Mouse (Mus musculus): ENCODE data around the gene Ints6. TPM values are rescaled to one million over a fixed set of nuclear protein-coding genes. Genes with fewer than 3 reads are reported as not detected.
A peak's percentile ranks its signal among the peaks of the same experiment; 100 is the strongest.
"Not testable (repeated sequence)": the region's sequence is repeated elsewhere in the genome, so short reads cannot be mapped to it uniquely, and the experiment has no call there.

The Ints6 gene
- polyA plus RNA-seq, 1 experiment from 2014 or later: 31.8 TPM

DNA sequence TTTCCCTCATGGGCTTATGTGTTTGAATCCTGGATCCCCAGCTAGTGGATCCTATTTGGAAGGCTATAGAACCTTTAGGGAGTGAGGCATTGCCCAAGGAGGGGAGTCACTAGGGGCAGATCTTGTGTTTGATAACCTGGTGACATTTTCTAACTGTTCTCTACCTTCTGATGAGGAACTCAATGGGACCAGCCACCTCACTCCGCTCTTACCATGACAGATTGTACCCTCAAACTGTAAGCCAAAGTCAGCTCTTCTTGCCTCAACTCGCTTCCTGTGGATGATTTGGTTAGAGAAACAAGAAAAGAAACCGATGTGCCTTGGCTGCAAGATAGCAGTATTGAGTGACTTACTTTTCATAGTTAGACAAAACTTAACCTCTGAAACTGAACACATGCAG, 109.2 kb downstream of the Ints6 start:
- no peak overlapping the region for H3K4me2 ChIP-seq (ENCODE audit: low read length)
- no peak overlapping the region for H3K9ac ChIP-seq (ENCODE audit: low read length)
- 89% methylated on average over 3 of the region's 3 CpGs for WGBS
- DNase-seq (ENCODE audit: low spot score): no peak
- H3K27me3 ChIP-seq (replicated peaks; ENCODE audit: control insufficient read depth, insufficient read depth, low read length): no peaks in the 10 kb centered on the region
- no peaks in the 10 kb centered on the region for H3K36me3 ChIP-seq (ENCODE audit: control insufficient read depth, insufficient read depth, low read length)
- no peak overlapping the region for H3K27ac ChIP-seq (ENCODE audit: low read depth)
- no peaks in the 10 kb centered on the region for H3K9me3 ChIP-seq (ENCODE audit: control insufficient read depth, low read length)
- ATAC-seq (replicated peaks; ENCODE audit: low FRiP score, low TSS enrichment, low read depth): no peak
- H3K4me3 ChIP-seq (ENCODE audit: low read depth, low read length): no peak overlapping the region
- no peaks in the 10 kb centered on the region for H3K4me1 ChIP-seq (replicated peaks; ENCODE audit: control insufficient read depth, insufficient read depth, low read length)

DNA sequence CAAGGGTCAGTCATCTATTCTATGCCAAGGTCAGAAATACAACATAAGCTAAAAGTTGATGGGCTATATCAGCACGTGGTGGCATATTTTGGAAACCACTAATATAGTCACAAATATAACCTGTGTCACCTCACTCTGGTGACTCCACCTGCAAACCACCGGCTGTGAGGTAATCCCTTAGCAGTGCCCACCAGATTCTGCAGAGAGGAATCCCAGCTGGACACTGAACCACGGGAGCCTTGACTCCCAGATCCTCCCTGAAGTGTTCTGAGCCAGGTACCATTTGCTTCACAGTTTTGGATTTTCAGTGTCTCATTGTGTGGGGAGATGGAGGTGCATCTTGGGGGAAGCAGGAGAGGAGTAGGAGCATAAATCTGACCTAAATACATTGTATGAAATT, 110.6 kb downstream of the Ints6 start:
- Histone ChIP-seq H3K27ac (ENCODE audit: low read depth) (no peak overlapping the region), H3K4me2 (ENCODE audit: low read length) (no peak overlapping the region), H3K9me3 (ENCODE audit: control insufficient read depth, low read length) (no peaks in the 10 kb centered on the region), H3K9ac (ENCODE audit: low read length) (no peak overlapping the region), H3K36me3 (ENCODE audit: control insufficient read depth, insufficient read depth, low read length) (no peaks in the 10 kb centered on the region), H3K4me3 (ENCODE audit: low read depth, low read length) (no peak overlapping the region), H3K27me3 (replicated peaks; ENCODE audit: control insufficient read depth, insufficient read depth, low read length) (no peaks in the 10 kb centered on the region), H3K4me1 (replicated peaks; ENCODE audit: control insufficient read depth, insufficient read depth, low read length) (no peaks in the 10 kb centered on the region)
- DNase-seq (ENCODE audit: low spot score): no peak
- no peak for ATAC-seq (replicated peaks; ENCODE audit: low FRiP score, low TSS enrichment, low read depth)
- 61% methylated on average over 3 of the region's 3 CpGs for whole genome bisulfite sequencing

DNA sequence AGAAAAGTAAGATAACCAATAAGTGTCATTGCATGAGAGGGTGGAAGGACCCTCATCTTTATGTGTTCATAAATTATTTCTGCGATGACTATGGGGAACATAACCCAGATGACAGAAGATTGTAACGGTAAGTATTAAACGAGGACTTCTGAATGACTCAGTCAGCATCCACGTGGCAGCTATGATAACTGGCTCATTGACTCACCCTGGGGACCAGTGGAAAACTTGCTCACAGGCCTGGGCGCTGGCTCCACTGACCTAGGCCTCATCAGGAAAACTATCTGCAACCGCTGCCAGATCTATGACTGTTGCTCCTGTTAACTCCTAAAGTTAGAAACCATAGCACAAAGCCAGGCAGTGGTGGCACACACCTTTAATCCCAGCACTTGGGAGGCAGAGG, 112.6 kb downstream of the Ints6 start:
- Histone ChIP-seq H3K4me2 (ENCODE audit: low read length) (no peak overlapping the region), H3K9me3 (ENCODE audit: control insufficient read depth, low read length) (no peaks in the 10 kb centered on the region), H3K4me3 (ENCODE audit: low read depth, low read length) (no peak overlapping the region), H3K9ac (ENCODE audit: low read length) (no peak overlapping the region), H3K27ac (ENCODE audit: low read depth) (no peak overlapping the region), H3K4me1 (replicated peaks; ENCODE audit: control insufficient read depth, insufficient read depth, low read length) (no peaks in the 10 kb centered on the region), H3K36me3 (ENCODE audit: control insufficient read depth, insufficient read depth, low read length) (no peaks in the 10 kb centered on the region), H3K27me3 (replicated peaks; ENCODE audit: control insufficient read depth, insufficient read depth, low read length) (no peaks in the 10 kb centered on the region)
- DNase-seq (ENCODE audit: low spot score): no peak
- ATAC-seq (replicated peaks; ENCODE audit: low FRiP score, low TSS enrichment, low read depth): no peak
- WGBS: 86% methylated on average over 6 of the region's 6 CpGs

DNA sequence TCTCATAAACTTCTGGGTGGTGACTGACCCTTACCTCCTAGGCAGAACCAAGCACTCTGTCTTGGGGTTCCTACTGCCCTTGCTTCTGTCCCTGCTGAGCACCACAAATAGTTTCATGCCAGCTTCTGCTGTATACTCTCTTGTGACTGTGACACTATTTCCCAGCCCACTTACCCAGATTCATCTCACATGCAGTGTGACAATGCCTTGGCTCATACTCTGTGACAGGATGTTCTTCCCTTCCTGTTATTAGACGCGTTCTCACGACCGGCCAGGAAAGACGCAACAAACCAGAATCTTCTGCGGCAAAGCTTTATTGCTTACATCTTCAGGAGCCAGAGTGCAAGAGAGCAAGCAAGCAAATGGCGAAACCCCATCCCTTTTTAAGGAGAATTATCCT, 118.6 kb downstream of the Ints6 start:
- not testable (repeated sequence) for DNase-seq (ENCODE audit: low spot score); H3K27me3 ChIP-seq (replicated peaks; ENCODE audit: control insufficient read depth, insufficient read depth, low read length)
- 72% methylated on average over 6 of the region's 7 CpGs for WGBS

DNA sequence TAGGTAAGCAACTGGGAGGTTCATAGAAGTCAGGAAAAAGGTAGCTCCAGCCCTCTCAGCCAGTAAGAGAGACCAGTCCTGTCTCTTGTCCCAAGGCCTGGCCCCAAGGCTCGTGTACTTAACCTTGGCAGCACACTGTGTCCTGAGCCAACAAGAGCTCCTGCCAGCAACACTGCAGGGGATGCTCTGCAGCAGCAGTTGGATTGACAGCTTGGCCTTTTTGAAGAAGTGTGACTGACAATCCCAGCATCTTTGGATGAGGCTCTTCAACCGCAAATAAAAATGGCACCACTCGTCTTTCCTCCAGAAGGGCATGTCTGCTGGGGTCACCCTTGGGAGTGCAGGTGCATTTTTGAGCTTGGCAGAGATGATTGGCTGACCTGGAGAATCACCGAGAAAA, 120.6 kb downstream of the Ints6 start:
- Histone ChIP-seq H3K36me3 (ENCODE audit: control insufficient read depth, insufficient read depth, low read length) (no peaks in the 10 kb centered on the region), H3K27me3 (replicated peaks; ENCODE audit: control insufficient read depth, insufficient read depth, low read length) (no peaks in the 10 kb centered on the region), H3K9me3 (ENCODE audit: control insufficient read depth, low read length) (no peaks in the 10 kb centered on the region), H3K27ac (ENCODE audit: low read depth) (no peak overlapping the region), H3K4me2 (ENCODE audit: low read length) (no peak overlapping the region), H3K4me3 (ENCODE audit: low read depth, low read length) (no peak overlapping the region), H3K4me1 (replicated peaks; ENCODE audit: control insufficient read depth, insufficient read depth, low read length) (peaks cover 4% of the 10 kb centered on the region; the same call in 1 of the 2 replicates), H3K9ac (ENCODE audit: low read length) (no peak overlapping the region)
- DNase-seq (ENCODE audit: low spot score): no peak
- 72% methylated on average over 4 of the region's 4 CpGs for WGBS
- ATAC-seq (replicated peaks; ENCODE audit: low FRiP score, low TSS enrichment, low read depth): no peak

More for the DNA sequence above, 118.6 kb downstream of the Ints6 start:
- H3K36me3 ChIP-seq (ENCODE audit: control insufficient read depth, insufficient read depth, low read length); H3K4me1 ChIP-seq (replicated peaks; ENCODE audit: control insufficient read depth, insufficient read depth, low read length); H3K9ac ChIP-seq (ENCODE audit: low read length); ATAC-seq (replicated peaks; ENCODE audit: low FRiP score, low TSS enrichment, low read depth); H3K4me3 ChIP-seq (ENCODE audit: low read depth, low read length); H3K9me3 ChIP-seq (ENCODE audit: control insufficient read depth, low read length); H3K4me2 ChIP-seq (ENCODE audit: low read length); H3K27ac ChIP-seq (ENCODE audit: low read depth): not testable (repeated sequence)

DNA sequence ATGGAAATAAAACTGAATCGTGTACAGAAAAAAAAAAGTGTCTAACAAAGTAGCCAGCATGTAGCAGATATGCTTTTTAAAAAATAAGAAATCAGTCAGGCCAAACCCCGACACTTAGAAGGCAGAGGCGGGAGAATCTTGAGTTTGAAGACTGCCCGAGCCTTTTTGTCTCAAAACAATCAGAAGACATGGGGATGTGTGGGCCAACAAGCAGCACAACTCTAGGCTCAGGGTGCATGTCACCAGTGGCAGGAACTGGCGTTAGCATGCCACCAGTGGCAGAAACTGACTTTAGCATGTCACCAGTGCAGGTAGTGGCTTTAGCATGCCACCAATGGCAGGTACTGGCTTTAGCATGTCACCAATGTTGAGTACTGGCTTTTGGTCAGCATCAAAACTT, 121.4 kb downstream of the Ints6 start:
- Histone ChIP-seq H3K27me3 (replicated peaks; ENCODE audit: control insufficient read depth, insufficient read depth, low read length) (no peaks in the 10 kb centered on the region), H3K9ac (ENCODE audit: low read length) (no peak overlapping the region), H3K36me3 (ENCODE audit: control insufficient read depth, insufficient read depth, low read length) (no peaks in the 10 kb centered on the region), H3K4me2 (ENCODE audit: low read length) (no peak overlapping the region), H3K4me1 (replicated peaks; ENCODE audit: control insufficient read depth, insufficient read depth, low read length) (peaks cover 4% of the 10 kb centered on the region; the same call in 1 of the 2 replicates), H3K27ac (ENCODE audit: low read depth) (no peak overlapping the region), H3K9me3 (ENCODE audit: control insufficient read depth, low read length) (no peaks in the 10 kb centered on the region), H3K4me3 (ENCODE audit: low read depth, low read length) (no peak overlapping the region)
- no peak for DNase-seq (ENCODE audit: low spot score)
- 85% methylated on average over 5 of the region's 5 CpGs for WGBS
- no peak for ATAC-seq (replicated peaks; ENCODE audit: low FRiP score, low TSS enrichment, low read depth)

DNA sequence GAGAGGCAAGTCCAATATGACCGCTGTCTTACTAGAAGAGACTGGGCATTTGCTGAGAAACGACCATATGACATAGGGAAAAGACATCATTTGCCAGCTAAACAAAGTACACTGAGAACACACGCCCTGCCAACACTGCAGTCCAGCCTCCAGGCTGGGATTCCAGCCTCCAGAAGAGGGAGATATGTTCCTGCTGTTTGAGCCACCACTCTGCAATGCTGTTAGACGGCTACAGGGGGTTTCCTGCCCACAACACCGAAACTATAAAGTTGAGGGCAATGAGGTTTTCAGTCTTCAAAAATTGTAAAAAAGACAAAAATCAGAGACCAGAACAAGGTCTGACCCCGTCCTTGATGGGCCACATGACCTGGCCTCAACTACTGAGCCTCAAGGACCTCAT, 121.9 kb downstream of the Ints6 start:
- H3K4me1 ChIP-seq (replicated peaks; ENCODE audit: control insufficient read depth, insufficient read depth, low read length): peaks cover 4% of the 10 kb centered on the region; the same call in 1 of the 2 replicates
- no peaks in the 10 kb centered on the region for H3K27me3 ChIP-seq (replicated peaks; ENCODE audit: control insufficient read depth, insufficient read depth, low read length)
- H3K9ac ChIP-seq (ENCODE audit: low read length): no peak overlapping the region
- ATAC-seq (replicated peaks; ENCODE audit: low FRiP score, low TSS enrichment, low read depth) (no peak), DNase-seq (ENCODE audit: low spot score) (no peak)
- H3K9me3 ChIP-seq (ENCODE audit: control insufficient read depth, low read length): no peaks in the 10 kb centered on the region
- 60% methylated on average over 6 of the region's 6 CpGs for WGBS
- no peak overlapping the region for H3K27ac ChIP-seq (ENCODE audit: low read depth)
- H3K4me2 ChIP-seq (ENCODE audit: low read length): no peak overlapping the region
- H3K36me3 ChIP-seq (ENCODE audit: control insufficient read depth, insufficient read depth, low read length): no peaks in the 10 kb centered on the region
- no peak overlapping the region for H3K4me3 ChIP-seq (ENCODE audit: low read depth, low read length)

DNA sequence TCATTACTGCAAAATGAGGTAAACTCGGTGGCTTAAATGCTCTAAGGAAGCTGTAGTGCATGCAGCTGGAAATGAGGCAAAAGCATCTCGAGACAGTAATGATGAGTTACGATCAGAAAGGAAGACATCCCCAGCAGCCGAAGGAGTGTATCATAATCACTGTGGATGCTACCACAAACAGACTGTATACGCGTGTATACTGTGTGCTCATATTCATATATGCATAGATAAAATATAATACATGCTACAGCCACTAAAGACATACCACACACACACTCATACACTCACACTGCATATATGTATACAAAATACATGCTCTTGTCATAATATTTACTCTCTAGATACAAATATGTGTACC, 122.6 kb downstream of the Ints6 start:
- Histone ChIP-seq H3K4me2 (ENCODE audit: low read length) (0 out of 2 replicates have a peak overlapping the region, but pooled peaks have one; percentile 11), H3K4me1 (replicated peaks; ENCODE audit: control insufficient read depth, insufficient read depth, low read length) (peaks cover 4% of the 10 kb centered on the region; the same call in 1 of the 2 replicates), H3K27me3 (replicated peaks; ENCODE audit: control insufficient read depth, insufficient read depth, low read length) (no peaks in the 10 kb centered on the region), H3K9ac (ENCODE audit: low read length) (no peak overlapping the region), H3K4me3 (ENCODE audit: low read depth, low read length) (no peak overlapping the region), H3K9me3 (ENCODE audit: control insufficient read depth, low read length) (no peaks in the 10 kb centered on the region), H3K27ac (ENCODE audit: low read depth) (peak overlapping the region; percentile 61; the same call in 1 of the 2 replicates), H3K36me3 (ENCODE audit: control insufficient read depth, insufficient read depth, low read length) (no peaks in the 10 kb centered on the region)
- WGBS: 37% methylated on average over 6 of the region's 6 CpGs
- no peak for ATAC-seq (replicated peaks; ENCODE audit: low FRiP score, low TSS enrichment, low read depth)
- DNase-seq (ENCODE audit: low spot score): no peak

DNA sequence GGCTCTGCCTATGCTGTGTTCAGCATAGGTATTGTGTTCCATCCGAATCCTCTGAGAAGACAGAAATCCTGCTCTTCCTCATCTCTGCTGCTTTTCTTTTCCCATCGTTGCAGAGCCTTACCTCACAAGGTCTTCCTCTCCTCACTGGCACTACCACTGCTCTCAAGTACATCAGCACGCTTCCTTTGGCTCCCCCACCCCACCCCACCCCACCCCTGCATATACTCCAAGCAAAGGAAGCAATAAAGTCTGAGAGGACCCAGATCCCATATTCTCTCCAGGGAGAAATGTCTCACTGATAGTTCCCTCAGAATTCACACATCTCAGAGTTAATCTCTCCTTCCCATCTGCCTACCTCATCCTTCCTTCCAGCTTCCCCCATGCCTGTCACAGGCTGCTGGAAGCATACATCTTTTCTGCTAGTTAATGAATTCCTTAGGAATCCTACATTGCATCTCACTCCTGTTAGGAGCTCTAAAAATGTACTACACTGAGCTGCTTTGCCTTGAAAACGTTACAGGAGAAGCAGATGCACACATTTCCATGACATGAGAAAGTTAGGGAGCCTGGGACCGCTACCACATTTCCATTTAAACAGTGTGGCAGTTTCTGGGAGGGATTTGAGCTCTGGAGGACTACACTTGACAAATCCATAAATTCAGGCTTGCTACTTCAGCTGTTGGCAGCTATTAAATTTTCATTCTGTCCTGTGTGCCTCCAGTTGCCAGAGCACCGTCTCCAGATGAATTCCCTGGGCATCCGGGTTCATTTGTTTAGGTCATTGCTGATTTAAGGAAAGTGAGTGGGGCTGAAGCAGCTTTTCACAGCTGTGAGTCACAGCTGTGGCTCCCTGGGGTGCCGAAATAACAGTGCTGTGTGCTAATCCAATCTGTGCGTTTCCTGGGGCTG, 123.3 kb downstream of the Ints6 start:
- no peaks in the 10 kb centered on the region for H3K9me3 ChIP-seq (ENCODE audit: control insufficient read depth, low read length)
- no peak for DNase-seq (ENCODE audit: low spot score)
- 0 out of 2 replicates have a peak overlapping the region, but pooled peaks have one; percentile 11 for H3K4me2 ChIP-seq (ENCODE audit: low read length)
- H3K4me3 ChIP-seq (ENCODE audit: low read depth, low read length): no peak overlapping the region
- H3K9ac ChIP-seq (ENCODE audit: low read length): no peak overlapping the region
- WGBS: 17% methylated on average over 9 of the region's 9 CpGs
- ATAC-seq (replicated peaks; ENCODE audit: low FRiP score, low TSS enrichment, low read depth): no peak
- no peaks in the 10 kb centered on the region for H3K36me3 ChIP-seq (ENCODE audit: control insufficient read depth, insufficient read depth, low read length)
- peak overlapping the region; percentile 61 for H3K27ac ChIP-seq (ENCODE audit: low read depth)
- no peaks in the 10 kb centered on the region for H3K27me3 ChIP-seq (replicated peaks; ENCODE audit: control insufficient read depth, insufficient read depth, low read length)
- peaks cover 4% of the 10 kb centered on the region; the same call in 1 of the 2 replicates for H3K4me1 ChIP-seq (replicated peaks; ENCODE audit: control insufficient read depth, insufficient read depth, low read length)
